Mouse (Mus musculus): ENCODE results near the gene Emp1. TPM values are rescaled to one million over a fixed set of nuclear protein-coding genes. Genes with fewer than 3 reads are reported as not detected.

Emp1 gene
- polyA plus RNA-seq, 1 experiment = 10.5 TPM

DNA sequence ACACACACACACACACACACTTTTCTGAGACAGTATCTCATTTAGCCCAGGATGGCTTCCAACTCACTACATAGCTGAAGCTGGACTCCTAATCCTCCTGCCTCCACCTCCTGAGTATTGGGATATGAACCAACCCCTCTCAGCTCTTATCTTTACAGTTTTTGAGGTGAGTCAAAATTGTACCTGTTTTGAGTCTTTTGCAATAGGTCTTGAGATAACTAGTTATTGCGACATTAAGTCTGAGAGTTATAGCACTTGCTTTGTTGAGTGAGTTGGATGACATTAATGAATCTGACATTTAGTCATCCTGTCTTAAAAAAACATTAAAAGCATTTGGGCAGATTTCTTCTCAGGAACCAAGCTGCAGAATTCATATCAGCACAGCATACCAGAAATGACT is 25.3 kb downstream of the Emp1 start:
- no peaks in the 10 kb centered on the region for H3K4me1 ChIP-seq (ENCODE audit: control insufficient read depth, insufficient read depth, insufficient read length)
- no peak for DNase-seq (ENCODE audit: low read depth in 1 of 2, low spot score in 2 of 2)
- no peaks in the 10 kb centered on the region for H3K36me3 ChIP-seq (ENCODE audit: control insufficient read depth, insufficient read depth, low read length)
- 94% methylated on average over 1 of the region's 1 CpGs for WGBS
- no peaks in the 10 kb centered on the region for H3K27me3 ChIP-seq (ENCODE audit: control insufficient read depth, insufficient read depth, low read length)
- TF ChIP-seq POLR2A (IDR thresholded peaks at IDR 0.05; ENCODE audit: low read depth, low read length) = no peak
- TF ChIP-seq CTCF (IDR thresholded peaks at IDR 0.05; ENCODE audit: extremely low read depth, insufficient read depth, insufficient read length, insufficient replicate concordance) = no peak
- no peak overlapping the region for H3K4me3 ChIP-seq (ENCODE audit: extremely low read depth, insufficient read depth, insufficient read length)
- no peak overlapping the region for H3K27ac ChIP-seq (ENCODE audit: insufficient read depth, low read length)

- no peak for DNase-seq (ENCODE audit: low read depth in 1 of 2, low spot score in 2 of 2)
- Histone ChIP-seq H3K36me3 (ENCODE audit: control insufficient read depth, insufficient read depth, low read length) (no peaks in the 10 kb centered on the region), H3K4me1 (ENCODE audit: control insufficient read depth, insufficient read depth, insufficient read length) (no peaks in the 10 kb centered on the region), H3K27ac (ENCODE audit: insufficient read depth, low read length) (no peak overlapping the region), H3K4me3 (ENCODE audit: extremely low read depth, insufficient read depth, insufficient read length) (no peak overlapping the region), H3K27me3 (ENCODE audit: control insufficient read depth, insufficient read depth, low read length) (no peaks in the 10 kb centered on the region)
- no peak for TF ChIP-seq CTCF (IDR thresholded peaks at IDR 0.05; ENCODE audit: extremely low read depth, insufficient read depth, insufficient read length, insufficient replicate concordance)
- no peak for TF ChIP-seq POLR2A (IDR thresholded peaks at IDR 0.05; ENCODE audit: low read depth, low read length)
- 83% methylated on average over 8 of the region's 8 CpGs for WGBS
These were observed 26.4 kb downstream of the Emp1 start for GRCm38 (mm10) chr6:135388711-135389110.

GRCm38 (mm10) chr6:135390398-135390797 is 28.1 kb downstream of the Emp1 start:
- Histone ChIP-seq H3K4me3 (ENCODE audit: extremely low read depth, insufficient read depth, insufficient read length) (no peak overlapping the region), H3K36me3 (ENCODE audit: control insufficient read depth, insufficient read depth, low read length) (no peaks in the 10 kb centered on the region), H3K27me3 (ENCODE audit: control insufficient read depth, insufficient read depth, low read length) (no peaks in the 10 kb centered on the region), H3K27ac (ENCODE audit: insufficient read depth, low read length) (no peak overlapping the region), H3K4me1 (ENCODE audit: control insufficient read depth, insufficient read depth, insufficient read length) (no peaks in the 10 kb centered on the region)
- TF ChIP-seq POLR2A (IDR thresholded peaks at IDR 0.05; ENCODE audit: low read depth, low read length) = no peak
- 21% methylated on average over 3 of the region's 3 CpGs for WGBS
- DNase-seq (ENCODE audit: low read depth in 1 of 2, low spot score in 2 of 2) = no peak

DNA sequence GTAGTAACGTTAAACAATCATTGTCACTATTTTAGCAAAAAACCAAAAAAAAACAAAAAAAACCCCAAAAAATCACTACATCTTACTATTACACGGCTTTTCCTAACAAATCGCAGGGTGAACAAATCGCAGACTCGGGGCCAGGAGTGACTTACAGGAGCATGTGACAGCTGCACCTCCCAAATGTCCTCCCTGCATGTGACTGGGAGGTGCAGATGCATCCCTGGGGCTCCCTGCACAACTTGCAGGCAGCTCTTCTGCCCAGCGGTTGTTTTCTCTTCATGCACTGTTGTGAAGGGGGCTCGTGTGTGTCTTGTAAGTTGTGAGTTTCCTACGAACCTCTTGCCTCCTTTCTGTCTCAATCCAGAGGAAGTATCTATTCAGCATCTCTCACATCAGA is 33.0 kb downstream of the Emp1 start:
- Histone ChIP-seq H3K27ac (ENCODE audit: insufficient read depth, low read length) (no peak overlapping the region), H3K4me1 (ENCODE audit: control insufficient read depth, insufficient read depth, insufficient read length) (no peaks in the 10 kb centered on the region), H3K36me3 (ENCODE audit: control insufficient read depth, insufficient read depth, low read length) (no peaks in the 10 kb centered on the region), H3K27me3 (ENCODE audit: control insufficient read depth, insufficient read depth, low read length) (no peaks in the 10 kb centered on the region), H3K4me3 (ENCODE audit: extremely low read depth, insufficient read depth, insufficient read length) (no peak overlapping the region)
- no peak for DNase-seq (ENCODE audit: low read depth in 1 of 2, low spot score in 2 of 2)
- WGBS = 90% methylated on average over 8 of the region's 8 CpGs
- no peak for TF ChIP-seq POLR2A (IDR thresholded peaks at IDR 0.05; ENCODE audit: low read depth, low read length)
- TF ChIP-seq CTCF (IDR thresholded peaks at IDR 0.05; ENCODE audit: extremely low read depth, insufficient read depth, insufficient read length, insufficient replicate concordance) = no peak

- Histone ChIP-seq H3K27me3 (ENCODE audit: control insufficient read depth, insufficient read depth, low read length) (no peaks in the 10 kb centered on the region), H3K27ac (ENCODE audit: insufficient read depth, low read length) (no peak overlapping the region), H3K4me1 (ENCODE audit: control insufficient read depth, insufficient read depth, insufficient read length) (no peaks in the 10 kb centered on the region), H3K4me3 (ENCODE audit: extremely low read depth, insufficient read depth, insufficient read length) (no peak overlapping the region), H3K36me3 (ENCODE audit: control insufficient read depth, insufficient read depth, low read length) (no peaks in the 10 kb centered on the region)
- DNase-seq (ENCODE audit: low read depth in 1 of 2, low spot score in 2 of 2) = no peak
- WGBS = 76% methylated on average over 4 of the region's 4 CpGs
- TF ChIP-seq CTCF (IDR thresholded peaks at IDR 0.05; ENCODE audit: extremely low read depth, insufficient read depth, insufficient read length, insufficient replicate concordance) = no peak
- no peak for TF ChIP-seq POLR2A (IDR thresholded peaks at IDR 0.05; ENCODE audit: low read depth, low read length)
These were observed 34.7 kb downstream of the Emp1 start for GRCm38 (mm10) chr6:135397089-135397488.

GRCm38 (mm10) chr6:135397788-135398187 is 35.4 kb downstream of the Emp1 start:
- 91% methylated on average over 8 of the region's 8 CpGs for WGBS
- Histone ChIP-seq H3K4me1 (ENCODE audit: control insufficient read depth, insufficient read depth, insufficient read length) (no peaks in the 10 kb centered on the region), H3K36me3 (ENCODE audit: control insufficient read depth, insufficient read depth, low read length) (no peaks in the 10 kb centered on the region), H3K27me3 (ENCODE audit: control insufficient read depth, insufficient read depth, low read length) (no peaks in the 10 kb centered on the region), H3K4me3 (ENCODE audit: extremely low read depth, insufficient read depth, insufficient read length) (no peak overlapping the region), H3K27ac (ENCODE audit: insufficient read depth, low read length) (no peak overlapping the region)
- DNase-seq (ENCODE audit: low read depth in 1 of 2, low spot score in 2 of 2) = no peak
- TF ChIP-seq CTCF (IDR thresholded peaks at IDR 0.05; ENCODE audit: extremely low read depth, insufficient read depth, insufficient read length, insufficient replicate concordance) (no peak), POLR2A (IDR thresholded peaks at IDR 0.05; ENCODE audit: low read depth, low read length) (no peak)

DNA sequence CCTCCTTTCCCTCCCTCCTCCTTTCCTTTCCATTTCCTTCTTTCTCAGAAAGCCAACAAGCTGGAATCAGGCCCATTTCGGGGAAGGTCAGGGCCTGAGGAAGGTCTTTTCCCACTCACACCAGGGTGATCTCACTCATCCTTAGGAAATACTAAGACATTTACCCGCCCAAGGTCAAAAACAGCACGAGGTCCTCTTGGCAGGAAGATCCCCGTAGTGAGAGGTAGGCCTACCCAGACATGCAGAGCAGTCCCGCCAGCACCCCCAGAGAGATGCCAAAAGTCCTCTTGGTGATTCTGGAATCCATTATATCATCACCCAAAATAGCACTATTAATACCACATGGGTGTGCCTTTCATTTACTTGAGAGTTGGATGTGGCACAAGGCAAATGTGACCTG is 36.5 kb downstream of the Emp1 start:
- no peak overlapping the region for H3K4me3 ChIP-seq (ENCODE audit: extremely low read depth, insufficient read depth, insufficient read length)
- H3K27me3 ChIP-seq (ENCODE audit: control insufficient read depth, insufficient read depth, low read length) = no peaks in the 10 kb centered on the region
- no peak for DNase-seq (ENCODE audit: low read depth in 1 of 2, low spot score in 2 of 2)
- no peak overlapping the region for H3K27ac ChIP-seq (ENCODE audit: insufficient read depth, low read length)
- H3K4me1 ChIP-seq (ENCODE audit: control insufficient read depth, insufficient read depth, insufficient read length) = no peaks in the 10 kb centered on the region
- 84% methylated on average over 5 of the region's 5 CpGs for WGBS
- TF ChIP-seq CTCF (IDR thresholded peaks at IDR 0.05; ENCODE audit: extremely low read depth, insufficient read depth, insufficient read length, insufficient replicate concordance) = no peak
- TF ChIP-seq POLR2A (IDR thresholded peaks at IDR 0.05; ENCODE audit: low read depth, low read length) = no peak
- H3K36me3 ChIP-seq (ENCODE audit: control insufficient read depth, insufficient read depth, low read length) = no peaks in the 10 kb centered on the region
